Mouse (Mus musculus) central nervous system, embryonic 14 days (tissue): Measurements from ENCODE around the gene Nudt11. TPM values are rescaled to one million over a fixed set of nuclear protein-coding genes. Genes with fewer than 3 reads are reported as not detected.

Source experiments
- polyA plus RNA-seq: library from polyadenylated mRNA; depleted of rRNA; stranded (reverse); fragments of >200 nt; gene quantifications from 2 replicates; pipeline ENCODE4 v1.2.3, GENCODE M21; 2012; rRNA removed

The Nudt11 gene
- polyA plus RNA-seq, result 25.4 and 31.7 TPM in 2 replicates

GRCm38 (mm10) chrX:6047066-6047935 lies at the start of gene Nudt11:
TSS of gene Nudt11 (plus strand) at chrX:6047453.

GRCm38 (mm10) chrX:6082954-6083680 lies 35.9 kb downstream of the Nudt11 start, which contains the start of gene AU022751:
TSS of gene AU022751 (minus strand) at chrX:6083419.

Other genes starting within 250 kb of the Nudt11 start
- 0.36 and 0.38 TPM in 2 replicates for gene AU022751, start 36.0 kb downstream of the Nudt11 start, polyA plus RNA-seq
- 28.8 and 32.4 TPM in 2 replicates for gene Nudt10, start 125.6 kb downstream of the Nudt11 start, polyA plus RNA-seq